Mouse (Mus musculus): ENCODE measurements around the gene Allc.

Gene Allc

GRCm38 (mm10) chr12:28582423-28582822 is at the start of gene Allc:
Allc (minus strand) TSS chr12:28582523.
- in situ Hi-C loops (cut with MboI, MseI): loop anchor here (25.0 kb wide), 2 partner anchors 1330 to 1455 kb away; no protein-coding TSS in a partner anchor

- in situ Hi-C loops (cut with MboI, MseI): no loop called here
These were observed 46.1 kb upstream of the Allc start for GRCm38 (mm10) chr12:28628436-28628835.

DNA sequence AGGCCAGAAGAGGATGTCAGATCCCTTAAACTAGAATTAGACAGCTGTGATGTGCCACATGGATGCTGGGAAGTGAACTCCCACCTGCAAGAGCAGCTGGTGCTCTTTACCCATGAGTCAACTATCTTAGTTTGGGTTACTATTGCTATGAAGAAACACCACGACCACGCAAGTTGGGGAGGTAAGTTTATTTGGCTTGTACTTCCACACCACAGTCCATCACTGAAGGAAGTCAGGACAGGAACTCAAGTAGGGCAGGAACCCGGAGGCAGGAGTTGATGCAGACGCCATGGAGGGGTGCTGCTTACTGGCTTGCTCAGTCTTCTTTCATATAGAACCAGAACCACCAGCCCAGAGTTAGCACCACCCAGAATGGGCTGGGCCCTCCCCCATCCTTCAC is 44.8 kb upstream of the Allc start:
- in situ Hi-C loops (cut with MboI, MseI): no loop called here

DNA sequence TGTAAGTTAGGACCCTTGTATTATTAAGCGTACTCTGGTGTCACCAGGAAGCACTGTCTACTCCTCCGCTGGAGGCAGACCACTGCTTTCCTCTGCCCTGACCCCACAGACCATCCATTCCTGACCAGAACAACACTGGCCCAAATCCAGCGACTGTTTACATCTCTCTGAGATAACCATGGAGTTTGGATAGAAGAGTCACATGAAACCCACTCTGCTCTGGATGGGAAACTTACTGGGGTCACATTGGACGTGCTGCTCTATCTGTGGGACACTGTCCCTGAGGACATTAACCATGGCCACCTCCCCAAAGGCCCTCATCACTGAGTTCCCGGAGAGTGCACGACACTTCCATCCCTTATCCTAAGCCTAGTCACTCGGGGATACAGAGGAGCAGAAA is 43.1 kb upstream of the Allc start:
- in situ Hi-C loops (cut with MboI, MseI): no loop called here

DNA sequence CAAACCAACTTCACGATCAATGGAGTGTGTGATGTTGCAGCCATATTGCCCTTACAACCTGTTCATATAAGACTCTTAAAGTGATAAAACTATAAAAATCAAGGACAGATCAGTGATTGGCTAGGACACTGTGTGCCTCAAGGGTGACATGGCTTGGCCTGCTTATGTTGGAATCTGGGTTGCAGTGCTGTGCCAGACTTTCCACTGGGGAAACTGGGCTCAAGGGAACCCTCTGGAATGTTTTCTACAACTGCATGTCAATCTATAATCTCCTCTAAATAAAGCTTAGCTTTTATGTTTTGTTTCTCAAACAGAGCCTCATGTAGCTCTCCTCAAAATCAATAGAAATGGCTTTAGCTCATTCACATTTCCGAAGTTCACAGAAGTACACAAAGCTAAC is 41.9 kb upstream of the Allc start:
- in situ Hi-C loops (cut with MboI, MseI): no loop called here

GRCm38 (mm10) chr12:28623195-28623594 is 40.9 kb upstream of the Allc start, which contains the start of gene Colec11:
Colec11 (minus strand) TSS chr12:28623377.
- in situ Hi-C loops (cut with MboI, MseI): no loop called here

DNA sequence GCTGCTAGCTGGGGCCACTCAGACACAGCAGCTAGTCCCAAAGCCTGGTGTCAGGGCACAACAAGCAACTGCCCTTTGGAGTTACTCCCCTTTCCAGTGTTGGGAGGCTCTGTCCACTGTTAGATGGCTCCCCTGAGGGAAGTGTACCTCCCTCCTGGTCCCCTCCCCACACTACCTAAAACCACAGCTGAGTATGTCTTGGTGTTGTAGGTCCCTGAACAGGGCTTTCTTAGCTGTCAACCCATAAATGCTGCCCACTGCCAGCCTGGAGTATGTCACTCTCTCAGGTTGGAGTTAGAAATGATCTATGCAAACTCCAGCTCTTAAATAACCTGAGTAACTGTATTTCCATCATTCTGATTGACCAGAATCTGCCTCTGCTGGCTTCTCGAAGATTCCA is 40.3 kb upstream of the Allc start:
- in situ Hi-C loops (cut with MboI, MseI): no loop called here

- in situ Hi-C loops (cut with MboI, MseI): no loop called here
These were observed 39.8 kb upstream of the Allc start for GRCm38 (mm10) chr12:28622167-28622532.

DNA sequence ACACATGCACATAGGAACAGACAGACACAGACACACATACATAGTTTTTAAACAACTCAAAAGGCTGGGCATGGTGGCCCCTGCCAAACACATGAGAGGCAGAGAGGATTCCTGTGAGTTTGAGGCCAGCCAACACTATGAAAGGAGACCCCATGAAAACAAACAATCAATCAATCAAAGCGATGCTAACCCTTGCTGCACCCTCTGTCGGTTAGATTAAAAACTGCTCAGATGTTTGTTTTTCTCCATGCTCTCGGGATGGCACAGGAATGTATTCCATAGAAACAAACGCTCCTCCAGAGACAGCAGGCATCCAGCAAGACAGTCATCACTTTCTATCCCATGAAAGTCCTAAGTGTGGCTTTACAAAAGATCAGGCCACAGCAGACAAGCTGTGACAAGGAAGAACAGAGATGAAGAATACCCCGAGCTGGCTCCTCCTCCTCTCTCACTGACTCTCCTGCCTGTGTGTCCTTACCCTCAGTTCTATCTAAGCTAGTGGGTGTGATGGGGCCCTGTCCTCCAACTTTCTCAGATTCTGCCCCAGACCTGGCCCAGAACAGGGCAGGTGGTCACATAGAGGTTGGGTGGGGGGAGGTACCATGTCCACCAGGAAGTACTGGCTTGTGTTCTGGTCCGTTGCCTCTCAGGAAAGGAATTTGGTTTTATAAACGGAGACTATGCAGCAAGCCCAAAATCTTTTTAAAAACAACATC is 39.3 kb upstream of the Allc start:
- in situ Hi-C loops (cut with MboI, MseI): no loop called here

DNA sequence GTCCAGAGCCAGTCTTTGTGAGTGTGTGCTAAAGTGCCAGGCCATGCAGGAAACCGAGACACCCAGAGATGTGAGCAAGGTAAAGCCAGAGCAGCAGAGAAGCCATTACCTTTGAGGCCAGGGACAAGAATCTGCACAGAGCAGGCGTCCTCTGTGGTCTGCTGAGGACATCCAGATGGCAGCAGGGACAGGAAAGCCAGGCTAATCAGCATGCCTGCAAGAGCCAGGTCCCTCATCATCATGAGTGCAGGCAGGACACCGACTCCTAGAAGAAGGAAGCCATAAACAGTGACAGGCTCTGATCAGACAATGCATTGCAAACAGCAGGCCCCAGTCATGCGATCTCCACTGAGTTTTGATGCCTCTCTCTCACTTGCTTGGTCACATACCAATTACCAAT is 35.0 kb upstream of the Allc start:
- in situ Hi-C loops (cut with MboI, MseI): no loop called here

DNA sequence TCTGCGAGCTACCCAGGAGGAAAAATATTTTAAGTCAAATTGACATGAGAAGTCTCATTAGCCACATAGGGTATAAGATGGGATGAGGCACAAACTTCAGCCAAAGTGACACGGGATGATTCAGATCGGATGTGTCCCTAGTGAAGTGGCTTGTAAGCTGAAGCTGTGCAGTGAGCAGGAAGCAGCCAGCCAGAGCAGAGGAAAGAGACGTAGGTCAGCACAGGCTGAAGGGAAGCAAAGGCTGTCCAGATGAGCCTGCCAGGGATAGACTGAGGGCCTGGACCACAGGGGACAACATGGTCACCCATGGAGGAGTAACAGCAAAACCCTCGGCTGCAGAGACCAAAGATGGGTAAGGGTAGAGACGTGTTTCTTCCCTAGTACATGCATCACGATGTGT is 32.1 kb upstream of the Allc start:
- in situ Hi-C loops (cut with MboI, MseI): no loop called here

DNA sequence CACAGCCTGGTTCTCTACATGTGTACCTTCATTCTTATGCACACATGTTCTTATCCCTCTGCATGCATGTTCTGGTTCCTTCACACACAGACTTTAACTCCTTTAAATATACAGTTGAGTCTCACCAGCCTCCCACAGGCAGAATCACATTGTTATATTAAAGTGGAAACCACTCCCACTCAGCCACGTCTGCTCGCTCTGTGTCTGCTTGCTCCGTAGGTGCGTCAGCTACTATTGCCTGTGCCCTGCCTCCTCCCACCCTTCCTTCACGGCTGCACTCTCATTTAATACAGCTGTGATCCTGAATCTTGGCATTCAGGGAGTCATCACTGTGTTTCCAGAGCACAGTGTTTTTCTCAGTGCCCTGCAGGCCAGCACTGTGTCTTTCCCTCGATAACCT is 30.1 kb upstream of the Allc start:
- in situ Hi-C loops (cut with MboI, MseI): no loop called here

DNA sequence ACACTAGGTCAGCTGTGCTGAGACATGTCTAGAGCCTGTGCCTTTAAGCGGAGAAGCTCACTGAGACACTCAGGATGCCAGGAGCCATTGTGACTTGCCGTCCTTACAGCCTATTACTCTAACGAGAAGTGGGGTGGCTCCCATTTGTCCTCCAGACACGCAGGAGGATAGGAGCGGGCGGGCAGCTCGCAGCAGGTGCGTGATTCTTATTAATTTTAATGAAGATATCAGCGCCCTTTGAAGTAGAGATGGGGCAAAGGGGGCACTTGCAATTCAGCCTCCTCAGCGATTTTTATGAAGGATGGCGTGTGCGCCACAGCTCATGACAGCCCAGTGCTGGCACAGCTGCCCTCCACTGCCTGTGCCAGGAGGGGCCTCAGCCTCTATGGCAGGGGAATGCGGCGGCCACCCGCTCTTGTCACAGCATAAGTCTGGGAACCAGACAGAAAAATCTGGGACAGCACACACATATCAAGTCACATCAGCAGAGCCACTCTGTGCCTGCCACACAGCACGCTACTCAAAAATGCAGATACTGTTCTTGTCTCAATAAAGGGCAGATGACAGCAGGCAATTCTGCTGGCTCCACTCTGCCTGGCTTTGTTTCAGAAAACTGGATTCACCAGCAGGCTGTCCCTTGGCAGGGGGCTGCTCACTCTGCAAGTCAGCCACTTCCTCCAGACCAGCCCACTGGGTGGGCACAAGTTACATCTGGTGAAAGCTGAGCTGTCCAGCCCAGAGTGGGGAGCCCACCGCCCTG is 25.4 kb upstream of the Allc start:
- in situ Hi-C loops (cut with MboI, MseI): no loop called here

DNA sequence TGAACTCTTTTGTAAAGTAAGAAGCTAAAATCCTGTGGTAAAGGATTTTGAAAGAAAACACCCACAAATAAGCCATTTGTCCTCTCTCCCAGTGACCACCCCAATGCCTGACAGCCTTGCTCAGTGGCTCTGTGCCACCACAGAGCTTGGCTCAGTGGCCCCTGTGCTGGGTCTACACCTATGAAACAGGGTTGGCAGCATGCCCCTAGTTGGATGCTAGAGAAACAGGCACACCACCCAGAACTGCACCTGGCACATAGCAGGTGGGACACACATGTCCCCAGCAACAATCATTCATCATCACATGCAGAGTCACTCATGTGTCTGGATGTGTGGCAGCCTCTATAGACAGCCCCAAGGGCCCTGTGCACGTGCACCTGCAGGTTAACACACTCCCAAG is 21.2 kb upstream of the Allc start:
- in situ Hi-C loops (cut with MboI, MseI): no loop called here

GRCm38 (mm10) chr12:28602259-28602658 is 19.9 kb upstream of the Allc start:
- in situ Hi-C loops (cut with MboI, MseI): no loop called here

GRCm38 (mm10) chr12:28598526-28598991 is 16.2 kb upstream of the Allc start:
- in situ Hi-C loops (cut with MboI, MseI): loop anchor here (25.0 kb wide), 2 partner anchors 1314 to 1439 kb away; no protein-coding TSS in a partner anchor

- in situ Hi-C loops (cut with MboI, MseI): loop anchor here (25.0 kb wide), 2 partner anchors 1314 to 1439 kb away; no protein-coding TSS in a partner anchor
These were observed 15.8 kb upstream of the Allc start for GRCm38 (mm10) chr12:28598110-28598509.

GRCm38 (mm10) chr12:28597699-28598098 is 15.4 kb upstream of the Allc start:
- in situ Hi-C loops (cut with MboI, MseI): loop anchor here (25.0 kb wide), 2 partner anchors 1315 to 1440 kb away; no protein-coding TSS in a partner anchor

DNA sequence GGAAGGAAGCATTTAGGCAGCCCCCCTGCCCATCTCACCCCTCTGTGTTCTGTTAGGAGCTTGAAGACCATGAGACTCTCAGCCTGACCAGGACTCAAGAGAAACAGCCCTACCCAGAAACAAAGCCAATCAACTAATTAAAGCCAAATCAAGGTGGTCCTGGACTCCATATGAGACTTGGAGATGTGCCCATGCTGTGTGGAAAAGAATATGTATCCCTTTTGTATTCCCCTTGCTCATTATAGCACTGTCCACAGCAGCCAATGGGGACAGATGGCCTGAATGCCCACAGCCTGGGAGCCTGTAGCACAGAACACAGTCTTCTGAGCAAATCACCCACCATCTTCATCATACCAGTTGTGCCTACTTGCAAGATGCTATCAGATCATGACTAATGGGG is 14.5 kb upstream of the Allc start:
- in situ Hi-C loops (cut with MboI, MseI): loop anchor here (25.0 kb wide), 2 partner anchors 1315 to 1440 kb away; no protein-coding TSS in a partner anchor

GRCm38 (mm10) chr12:28590428-28590827 is 8.1 kb upstream of the Allc start:
- in situ Hi-C loops (cut with MboI, MseI): loop anchor here (25.0 kb wide), 2 partner anchors 1322 to 1447 kb away; no protein-coding TSS in a partner anchor

GRCm38 (mm10) chr12:28589090-28589868 is 7.0 kb upstream of the Allc start:
- in situ Hi-C loops (cut with MboI, MseI): loop anchor here (25.0 kb wide), 2 partner anchors 1323 to 1448 kb away; no protein-coding TSS in a partner anchor

GRCm38 (mm10) chr12:28587949-28588348 is 5.6 kb upstream of the Allc start:
- in situ Hi-C loops (cut with MboI, MseI): loop anchor here (25.0 kb wide), 2 partner anchors 1324 to 1449 kb away; no protein-coding TSS in a partner anchor

Measured in T-helper 2 cell (primary cell).